14 mouse cellular contexts compared by ENCODE assay signal in genomic region chr8:46289274-46289673, GRCm38 (mm10). TPM values are rescaled to one million over a fixed set of nuclear protein-coding genes. Genes with fewer than 3 reads are reported as not detected.
"Had no signal": no experiment of that assay in that cellular context is flagged by ENCODE, and none has a peak within 500 bp of the region (broad histone marks: within the 10 kb centered on the region; RNA-seq: fewer than 3 reads in every experiment).

No protein-coding gene starts in this region.

- H3K9me3 ChIP-seq: kidney, embryonic 15.5 days; limb, embryonic 13.5 days had no signal

- H3K27ac ChIP-seq: kidney, embryonic 15.5 days; limb, embryonic 13.5 days; liver, embryonic 14.5 days had no signal

- H3K4me3 ChIP-seq: kidney, embryonic 15.5 days; limb, embryonic 13.5 days had no signal

- H3K36me3 ChIP-seq: kidney, embryonic 15.5 days; limb, embryonic 13.5 days had no signal

- DNase-seq: kidney, postnatal 14 days; left cerebral cortex, postnatal 4 days; lung, adult 18-20 months; right cerebral cortex, postnatal 14 days; thymus, postnatal 4 days had no signal

- H3K9ac ChIP-seq: kidney, embryonic 15.5 days; limb, embryonic 13.5 days; liver, embryonic 14.5 days had no signal

- H3K4me2 ChIP-seq: kidney, embryonic 15.5 days; limb, embryonic 13.5 days had no signal

RNA-seq across cellular contexts. Expression of gene Helt, which starts 5.2 kb away (rescaled TPM):
- polyA plus RNA-seq: kidney, embryonic 15.5 days; large intestine, adult 2 months; limb, embryonic 13.5 days; liver, adult 2 months; liver, embryonic 14.5 days; lung, embryonic 16.5 days; neural tube, embryonic 14.5 days; spleen, adult 2 months; stomach, embryonic 16.5 days had no signal
